Mouse (Mus musculus) thymus, postnatal 10 days (tissue): ENCODE measurements around the gene Bcl2l12.

Source experiments
- DNase-seq, 2 experiments: peaks; one replicate each; pipeline ENCODE4 v3.0.0; 2021; ENCODE audit warnings: low spot score in 2 of 2

Bcl2l12 gene

DNA sequence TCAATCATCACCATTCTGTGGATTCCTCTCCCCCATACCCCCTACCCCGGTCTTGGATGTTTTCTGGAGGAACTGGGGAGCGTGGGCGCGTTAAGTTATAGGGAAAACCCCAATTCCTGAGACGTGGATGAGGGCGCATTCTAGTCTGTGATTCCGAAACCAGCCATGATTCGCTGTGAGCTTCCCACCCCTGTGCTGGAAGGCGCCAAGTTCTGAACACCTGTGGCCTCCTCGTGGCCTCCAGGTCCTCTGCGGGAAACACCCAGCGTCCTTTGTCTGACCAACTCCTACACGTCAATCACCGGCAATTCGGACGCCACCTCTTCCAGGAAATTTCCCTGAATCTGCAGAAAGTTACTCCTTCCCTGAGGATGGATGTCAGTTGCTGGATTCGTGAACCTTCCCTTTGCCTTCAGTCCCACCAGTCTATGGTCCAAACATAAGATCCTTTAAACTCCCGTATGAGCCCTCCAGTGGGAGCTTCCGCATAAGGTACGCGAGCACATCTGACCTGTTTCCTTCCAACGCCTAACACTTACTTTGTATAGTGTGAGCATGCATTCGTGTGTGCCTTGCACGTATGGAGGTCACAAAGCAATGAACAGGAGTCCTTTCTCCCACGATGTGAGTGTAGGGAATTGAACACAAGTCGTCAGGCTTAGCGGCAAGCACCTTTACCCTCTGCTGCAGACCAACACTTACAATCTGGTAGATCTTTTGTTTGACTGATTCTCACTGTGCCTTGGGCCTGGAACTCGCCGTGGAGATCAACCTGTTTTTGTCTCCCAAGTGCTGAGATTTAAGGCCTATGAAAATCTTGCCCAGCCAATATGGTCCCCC lies 11.4 kb downstream of the Bcl2l12 start:
- peak in 1 of 2 experiments; percentile 27 for DNase-seq

DNA sequence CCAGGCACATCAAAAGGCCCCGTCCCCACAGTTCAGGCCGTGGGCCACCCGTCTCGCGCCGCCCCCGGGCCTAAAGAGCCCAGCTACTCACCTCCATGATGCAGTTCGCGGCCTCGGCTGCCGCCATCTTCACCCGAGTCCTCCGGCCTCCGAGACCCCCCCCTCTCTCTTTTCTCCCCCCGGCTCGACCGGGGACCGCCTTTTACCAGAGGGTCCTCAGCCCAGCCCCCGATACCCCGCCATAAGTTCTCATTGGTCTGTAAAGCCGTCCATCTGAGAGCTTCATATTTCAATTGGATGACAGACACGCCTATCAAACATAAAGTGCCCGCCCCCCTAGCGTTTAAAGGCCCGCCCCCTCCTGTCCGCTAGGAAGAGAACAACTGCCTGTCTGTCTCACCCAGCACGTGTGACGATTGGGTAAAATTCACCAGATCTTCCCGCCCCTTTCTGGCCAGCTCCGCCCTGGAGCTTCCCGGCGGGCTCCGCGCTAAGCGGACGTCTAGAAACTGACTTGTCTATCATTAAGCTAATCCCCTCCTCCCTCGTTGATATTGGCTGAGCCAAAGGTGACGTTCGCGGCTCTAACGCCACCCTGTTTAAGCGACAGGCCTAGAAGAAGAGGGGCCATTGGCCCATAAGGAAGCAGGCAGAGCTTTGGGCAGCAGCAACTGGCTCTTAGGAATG lies 12.2 kb downstream of the Bcl2l12 start, which contains the start of gene Prmt1:
Gene Prmt1, minus strand, starts transcription at position 377 of the 687 bp plus-strand sequence.
- peak; percentile 93 to 99 for DNase-seq

DNA sequence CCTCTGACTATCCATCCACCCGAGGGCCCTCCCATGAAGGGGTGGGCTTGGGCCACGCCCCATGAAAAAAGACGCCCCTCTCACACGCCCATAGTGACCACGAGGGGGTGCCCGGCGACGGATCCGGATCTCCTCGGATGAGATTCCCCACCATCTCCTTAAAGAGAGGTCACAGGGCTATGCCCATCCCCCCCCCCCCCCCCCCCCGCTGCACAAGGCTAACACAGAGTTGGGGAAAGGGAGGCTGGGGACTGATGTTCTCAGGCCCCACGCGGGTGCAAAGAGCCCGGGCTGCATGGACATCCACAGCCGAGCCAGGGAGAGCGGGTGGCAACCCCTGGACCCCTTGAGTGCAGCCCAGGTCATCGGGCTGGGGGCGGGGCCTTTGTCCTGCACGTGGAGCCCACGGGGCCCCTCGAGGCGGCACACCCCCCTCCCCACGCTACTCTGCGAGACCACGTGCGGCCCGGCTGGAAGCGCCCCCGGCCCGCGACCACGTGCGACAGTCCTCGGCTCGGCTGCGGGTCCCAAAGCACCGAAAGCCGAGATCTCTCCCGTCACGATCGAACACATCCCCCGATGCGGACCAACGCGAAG lies 12.8 kb downstream of the Bcl2l12 start:
- peak; percentile 50 to 63 for DNase-seq

DNA sequence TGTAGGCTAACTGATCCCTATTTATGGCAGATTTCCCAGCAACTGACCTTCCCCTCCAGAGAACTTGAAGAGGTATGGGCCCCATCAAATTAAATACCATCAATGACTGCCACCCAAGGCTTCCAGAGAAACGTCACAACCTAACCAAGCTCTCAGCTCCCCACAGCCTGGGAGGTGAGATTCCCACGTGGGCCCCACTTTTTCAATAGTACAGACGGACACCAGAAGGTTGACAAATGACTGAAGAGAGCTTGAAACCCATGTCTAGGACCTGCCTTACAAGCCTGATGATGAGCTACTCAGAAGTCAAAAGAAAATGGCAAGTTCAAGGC lies 13.7 kb downstream of the Bcl2l12 start:
- DNase-seq: no peak

DNA sequence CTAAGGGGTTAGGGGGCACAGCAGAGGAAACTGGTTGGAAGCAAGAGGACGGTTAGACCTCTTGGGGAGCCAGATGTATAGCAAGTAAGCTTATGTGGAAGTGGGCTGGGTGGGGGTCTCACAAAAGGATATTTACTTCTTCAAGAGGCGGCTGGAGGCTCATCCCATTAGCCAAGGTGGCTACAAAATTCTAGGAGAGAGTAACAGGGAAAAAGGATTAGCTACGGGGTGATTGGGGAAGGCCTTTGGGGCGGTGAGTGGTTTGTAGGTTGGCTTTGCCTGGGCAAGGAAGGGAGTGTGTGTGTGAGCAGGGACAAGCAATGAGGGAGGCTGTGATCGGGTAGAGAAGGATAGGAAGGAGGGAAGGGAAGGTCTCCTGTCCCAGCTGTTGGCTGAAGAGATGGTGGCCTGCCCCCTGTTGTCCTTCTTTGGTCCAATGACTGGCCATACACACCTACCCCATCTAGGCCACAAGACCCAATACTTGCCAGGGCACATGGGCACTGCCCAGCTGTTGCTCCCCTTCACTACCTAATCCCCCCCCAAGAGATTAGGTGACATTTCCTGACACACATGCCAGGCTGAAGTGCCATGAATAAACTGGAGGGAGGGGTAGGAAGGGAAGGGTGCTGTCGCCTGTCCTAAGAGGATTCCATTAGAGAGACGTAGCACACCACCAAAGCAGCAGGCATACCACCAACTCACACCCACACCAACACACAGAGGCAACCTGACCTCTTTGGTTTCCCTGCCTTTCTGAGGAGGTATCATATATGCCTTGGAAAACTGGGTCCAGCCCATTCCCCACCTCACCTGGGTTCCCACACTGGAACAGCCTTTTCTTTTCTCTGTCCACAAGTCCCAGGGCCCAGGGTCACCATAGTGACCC lies 14.3 kb downstream of the Bcl2l12 start:
- DNase-seq: no peak

DNA sequence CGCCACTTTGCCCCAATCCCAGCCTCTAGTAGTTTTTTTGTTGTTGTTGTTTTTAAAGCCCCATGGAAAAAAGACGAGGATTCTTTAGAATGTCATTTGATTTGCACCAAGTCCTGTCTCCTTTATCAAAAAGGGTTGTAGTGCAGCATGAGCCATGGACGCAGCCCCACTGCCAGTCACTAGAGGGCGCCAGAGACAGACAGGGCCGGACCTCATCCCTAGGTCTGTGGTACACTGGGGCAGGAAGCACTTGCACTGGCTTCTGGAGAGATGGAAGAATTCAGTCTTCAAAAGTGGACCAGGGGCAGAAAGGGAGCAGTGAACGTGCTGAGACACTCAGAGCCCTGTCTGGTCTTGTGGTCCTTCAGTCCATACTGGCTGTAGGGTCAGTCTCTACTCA lies 15.4 kb downstream of the Bcl2l12 start:
- DNase-seq: peak; percentile 77 to 92

DNA sequence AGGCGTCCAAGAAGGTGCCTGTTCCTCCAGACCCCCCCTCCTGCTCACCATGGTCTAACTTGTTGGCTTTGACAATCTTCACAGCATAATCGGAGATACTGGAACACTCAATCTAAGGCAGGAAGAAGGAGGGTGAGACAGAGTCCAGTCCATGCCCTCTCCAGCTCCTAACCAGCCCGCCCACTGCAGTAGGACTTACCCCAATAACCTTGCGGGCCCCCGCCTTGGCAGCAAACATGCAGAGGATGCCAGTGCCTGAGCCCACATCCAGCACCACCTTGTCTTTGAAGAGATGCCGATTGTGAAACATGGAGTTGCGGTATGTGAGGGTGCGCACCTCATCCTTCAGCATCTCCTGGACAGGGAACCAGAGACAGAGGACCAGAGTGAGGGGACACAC lies 17.0 kb downstream of the Bcl2l12 start:
- no peak for DNase-seq

DNA sequence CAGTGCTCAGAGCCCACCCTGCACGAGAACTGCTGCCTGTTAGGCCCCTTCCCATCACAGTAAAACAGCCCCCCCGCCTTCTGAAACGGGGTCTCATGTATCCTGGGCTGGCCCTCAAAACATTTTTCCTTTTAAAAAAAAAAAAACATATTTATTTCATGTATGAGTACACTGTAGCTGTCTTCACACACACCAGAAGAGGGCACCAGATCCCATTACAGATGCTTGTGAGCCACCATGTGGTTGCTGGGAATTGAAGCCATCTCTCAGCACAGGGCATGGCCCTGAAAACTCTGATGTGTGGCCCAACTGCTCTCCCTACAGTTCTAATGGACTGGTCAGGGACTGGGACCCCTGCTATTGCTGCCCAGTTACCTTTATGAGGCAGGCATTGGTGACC lies 20.2 kb downstream of the Bcl2l12 start:
- DNase-seq: no peak

DNA sequence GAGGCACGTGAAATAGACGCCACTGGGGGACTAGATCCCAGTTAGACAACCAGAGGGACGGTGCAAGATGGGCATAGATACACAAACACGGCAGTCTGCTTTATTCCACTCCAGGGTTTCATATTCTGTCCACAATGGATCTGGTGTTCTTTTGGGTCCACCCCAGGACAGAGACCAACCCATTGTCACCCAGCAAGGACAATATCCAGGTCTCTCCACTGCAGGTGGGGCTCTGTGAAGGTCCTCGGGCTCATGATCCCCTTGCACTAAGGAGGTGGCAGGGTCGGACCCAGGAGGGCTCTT lies 23.4 kb downstream of the Bcl2l12 start:
- no peak for DNase-seq

DNA sequence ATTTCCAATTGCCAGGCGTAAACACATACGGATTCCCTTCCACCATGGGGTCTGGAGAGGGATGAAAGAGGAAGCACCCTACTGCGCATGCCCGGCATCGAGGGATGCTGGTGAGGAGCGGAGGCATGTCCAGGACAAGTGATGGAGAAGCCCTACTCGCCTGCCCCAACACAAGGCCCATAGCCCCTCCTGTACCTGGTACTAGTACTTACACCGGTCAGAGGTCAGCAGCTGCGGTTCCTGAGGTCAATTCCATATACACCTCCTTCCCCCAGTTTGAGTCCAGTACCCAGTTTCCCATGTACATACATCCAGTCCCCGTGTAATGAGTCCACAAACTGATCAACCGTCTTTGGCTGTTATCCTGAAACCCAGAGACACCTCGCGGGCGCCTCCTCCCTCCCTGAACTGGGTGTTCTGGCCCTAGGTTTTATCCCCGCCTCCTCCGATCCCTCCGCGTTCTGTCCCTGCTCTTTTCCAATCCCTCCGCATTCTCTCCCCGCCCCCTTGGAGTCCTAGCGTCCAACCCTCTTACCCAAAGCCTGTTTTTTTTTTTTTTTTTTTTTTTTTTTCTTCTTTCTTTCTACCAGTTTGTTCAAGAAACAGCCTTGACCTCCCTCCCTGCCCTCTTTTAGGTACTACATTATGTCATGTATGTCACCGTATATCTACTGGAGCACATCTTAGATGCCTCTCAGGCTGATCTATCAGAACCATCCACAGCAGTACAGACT lies 24.0 kb downstream of the Bcl2l12 start, which contains the start of gene Cpt1c:
Gene Cpt1c, minus strand, starts transcription at position 469 of the 734 bp plus-strand sequence.
- DNase-seq: no peak

DNA sequence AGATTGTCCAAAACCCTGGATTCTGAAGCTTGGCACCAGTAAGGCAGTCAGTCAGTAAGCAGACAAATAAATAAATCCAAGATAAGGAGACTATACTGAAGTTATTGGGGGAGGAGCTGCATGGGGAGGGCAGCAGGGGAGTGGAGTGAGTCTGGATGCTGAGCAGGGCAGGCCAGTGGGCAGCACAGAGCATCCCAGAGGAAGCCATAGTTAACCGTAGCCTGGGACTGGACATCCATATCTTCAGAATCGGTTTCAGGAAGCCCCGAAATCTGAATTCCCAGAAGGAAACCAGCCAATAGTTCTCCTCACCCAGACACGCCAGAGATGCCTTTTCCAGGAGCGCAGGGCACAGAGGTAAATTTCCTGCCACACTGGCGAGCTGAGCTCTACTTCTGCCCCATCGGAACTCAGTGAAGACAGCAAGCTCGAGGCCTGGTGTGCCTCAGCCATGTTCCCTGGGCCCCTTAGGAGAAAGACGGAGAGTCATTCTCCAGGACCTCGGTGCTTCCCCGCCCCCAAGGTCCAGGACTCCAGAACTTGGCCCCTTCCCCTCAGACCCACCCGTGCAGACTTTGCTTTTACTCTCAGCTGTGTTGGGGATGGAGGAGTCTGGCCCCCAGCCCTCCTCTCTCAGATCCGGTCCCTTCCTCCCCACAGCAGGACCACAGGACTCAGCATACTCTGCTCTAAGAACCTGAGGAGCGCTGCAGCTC lies 24.9 kb downstream of the Bcl2l12 start:
- DNase-seq: no peak

DNA sequence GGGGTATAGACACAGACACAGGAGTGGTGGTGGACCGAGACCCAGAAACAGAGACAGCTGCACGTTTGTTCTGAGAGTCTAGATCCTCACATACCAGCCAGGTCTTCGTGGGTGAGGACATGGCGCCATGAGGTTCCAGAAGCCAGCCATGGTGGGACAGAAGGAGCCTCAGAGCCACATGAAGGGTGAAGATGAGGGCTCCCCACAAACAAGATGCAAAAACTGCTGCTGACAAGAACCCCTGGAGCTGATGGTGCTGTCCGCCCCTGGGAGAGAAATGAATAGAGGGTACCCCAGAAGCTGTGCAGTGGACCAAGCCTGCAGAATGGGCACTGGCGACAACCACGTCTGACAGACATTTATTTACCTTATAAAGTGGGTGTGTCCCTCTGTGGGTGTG lies 27.4 kb downstream of the Bcl2l12 start:
- DNase-seq: no peak

DNA sequence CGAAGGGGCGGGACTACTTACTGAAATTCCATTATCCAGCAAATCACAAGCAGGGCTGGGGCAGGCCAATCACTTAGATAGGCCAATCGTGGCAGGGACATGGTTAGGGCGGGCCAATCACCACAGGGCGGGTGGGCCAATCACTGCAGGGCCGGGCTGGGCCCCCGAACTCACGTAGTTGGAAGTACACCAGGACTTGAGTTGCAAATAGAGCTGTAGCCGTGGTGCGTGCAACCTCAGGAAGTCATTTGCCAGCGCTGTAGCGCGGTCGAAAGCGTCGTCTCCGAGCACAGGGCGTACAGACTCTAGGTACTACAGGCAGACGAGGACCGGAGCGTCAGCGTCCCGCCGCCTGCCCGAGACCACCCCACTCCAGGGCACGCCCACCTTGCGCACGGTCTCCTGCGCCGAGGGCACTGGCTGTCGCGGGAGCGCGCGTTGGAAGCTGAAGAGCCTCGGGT lies 28.3 kb downstream of the Bcl2l12 start:
- DNase-seq: peak; percentile 63 to 72

DNA sequence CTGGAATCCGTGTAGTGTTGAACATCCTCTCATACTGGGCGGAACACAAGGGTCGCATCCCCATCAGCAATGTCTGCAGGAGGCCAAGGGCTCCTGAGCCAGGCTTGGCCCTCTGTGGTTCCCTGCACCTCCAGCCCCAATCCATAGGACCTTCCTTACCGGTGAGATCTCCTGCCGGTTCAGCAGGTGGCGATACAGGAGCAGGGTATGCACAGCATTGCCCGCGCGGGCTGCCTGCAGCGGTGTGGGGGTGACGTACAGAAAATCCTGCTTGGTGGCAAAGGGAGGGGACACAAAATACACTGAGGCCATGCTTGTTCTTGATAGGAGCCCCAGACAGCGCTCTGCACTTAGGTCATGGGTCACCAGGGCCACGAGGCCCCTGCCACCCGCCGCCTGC lies 31.9 kb downstream of the Bcl2l12 start:
- DNase-seq: no peak

DNA sequence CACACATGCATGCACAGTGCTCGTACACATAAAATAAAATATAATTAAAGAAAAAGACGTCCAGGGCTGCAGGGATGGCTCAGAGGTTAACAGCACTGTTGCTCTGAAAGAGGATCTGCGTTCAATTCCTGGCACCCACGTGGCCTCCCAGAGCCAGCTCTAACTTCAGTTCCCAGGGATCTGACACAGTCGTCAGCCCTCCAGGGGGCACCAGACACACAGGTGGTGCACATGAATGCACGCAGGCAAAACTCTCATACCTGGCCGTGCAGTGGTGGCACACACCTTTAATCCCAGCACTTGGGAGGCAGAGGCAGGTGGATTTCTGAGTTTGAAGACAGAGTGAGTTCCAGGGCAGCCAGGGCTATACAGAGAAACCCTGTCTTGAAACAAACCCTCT lies 32.5 kb downstream of the Bcl2l12 start:
- no peak for DNase-seq

DNA sequence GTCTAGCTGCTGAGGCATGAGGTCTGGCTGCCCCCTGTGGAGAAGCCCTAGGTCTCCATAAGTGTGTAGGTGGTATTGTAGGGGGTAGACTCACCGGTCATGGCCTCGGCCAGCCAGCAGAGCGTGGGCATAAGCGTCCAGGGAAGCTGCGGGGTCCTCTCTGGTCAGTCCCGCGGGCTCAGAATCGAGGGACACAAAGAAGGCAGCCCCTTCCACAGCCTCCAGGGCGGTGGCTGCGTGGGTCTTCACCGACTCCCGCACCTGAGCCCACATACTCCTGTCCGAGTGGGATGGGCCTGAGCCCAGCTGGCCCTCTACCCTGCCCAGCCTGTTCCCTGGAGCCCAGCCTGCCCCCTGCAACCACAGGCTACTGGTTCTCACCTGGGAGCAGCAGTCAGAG lies 33.5 kb downstream of the Bcl2l12 start:
- no peak for DNase-seq

DNA sequence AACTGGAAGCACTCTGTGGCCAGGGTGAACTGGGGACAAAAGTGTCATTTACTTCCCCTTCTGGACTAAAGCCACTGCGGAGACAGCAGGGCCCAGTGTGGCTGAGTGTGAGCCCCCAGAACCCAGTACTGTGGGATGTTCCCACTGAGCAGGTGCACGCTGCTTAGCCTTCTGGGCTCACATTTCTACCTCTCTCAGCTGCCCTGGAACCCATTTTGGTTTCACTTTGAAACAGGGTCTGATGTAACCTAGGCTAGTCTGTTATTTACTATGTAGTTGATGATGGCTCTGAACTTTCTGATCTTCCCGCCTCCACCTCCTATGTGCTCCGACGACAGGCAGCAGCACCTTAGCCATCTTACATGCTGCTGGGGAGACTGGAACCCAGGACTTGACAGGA lies 35.7 kb downstream of the Bcl2l12 start:
- DNase-seq: no peak

DNA sequence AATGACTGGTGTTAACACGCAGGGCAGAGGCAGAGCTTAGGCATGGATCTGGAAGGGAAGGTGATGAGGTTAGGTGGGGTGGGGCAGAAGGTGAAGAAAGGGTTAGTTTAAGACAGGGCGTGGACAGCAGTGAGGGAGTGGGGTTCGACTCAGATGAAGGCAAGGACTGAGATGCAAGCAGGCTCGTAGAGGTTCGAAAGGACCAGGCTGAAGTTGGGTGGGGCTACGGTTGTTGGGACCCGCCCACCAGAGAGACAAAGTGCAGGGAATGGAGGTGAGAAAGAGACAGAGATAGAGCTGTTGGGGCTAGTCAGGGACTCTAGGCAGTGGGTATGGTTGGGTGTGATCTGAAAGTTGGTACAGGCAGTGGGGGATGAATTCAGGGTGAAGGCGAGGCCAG lies 36.2 kb downstream of the Bcl2l12 start:
- no peak for DNase-seq

DNA sequence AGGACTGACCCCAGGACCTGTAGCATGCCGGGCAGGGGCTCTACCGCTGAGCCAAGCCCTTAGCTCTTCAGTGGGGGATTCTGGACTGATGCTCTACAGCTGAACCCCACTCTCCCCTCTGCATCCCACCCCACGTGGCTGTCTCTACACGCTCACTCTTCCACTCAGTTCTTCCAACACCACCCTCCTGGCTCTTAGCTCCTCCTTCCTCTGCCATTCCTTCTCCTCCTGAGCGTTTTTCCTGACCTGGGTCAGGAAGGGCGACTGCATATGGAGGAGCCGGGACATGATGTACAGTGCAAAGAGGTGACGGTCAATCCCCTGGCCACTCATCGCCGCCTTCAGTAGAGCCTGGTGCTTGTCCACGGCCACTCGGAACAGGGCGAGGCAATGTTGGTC lies 38.0 kb downstream of the Bcl2l12 start:
- no peak for DNase-seq

DNA sequence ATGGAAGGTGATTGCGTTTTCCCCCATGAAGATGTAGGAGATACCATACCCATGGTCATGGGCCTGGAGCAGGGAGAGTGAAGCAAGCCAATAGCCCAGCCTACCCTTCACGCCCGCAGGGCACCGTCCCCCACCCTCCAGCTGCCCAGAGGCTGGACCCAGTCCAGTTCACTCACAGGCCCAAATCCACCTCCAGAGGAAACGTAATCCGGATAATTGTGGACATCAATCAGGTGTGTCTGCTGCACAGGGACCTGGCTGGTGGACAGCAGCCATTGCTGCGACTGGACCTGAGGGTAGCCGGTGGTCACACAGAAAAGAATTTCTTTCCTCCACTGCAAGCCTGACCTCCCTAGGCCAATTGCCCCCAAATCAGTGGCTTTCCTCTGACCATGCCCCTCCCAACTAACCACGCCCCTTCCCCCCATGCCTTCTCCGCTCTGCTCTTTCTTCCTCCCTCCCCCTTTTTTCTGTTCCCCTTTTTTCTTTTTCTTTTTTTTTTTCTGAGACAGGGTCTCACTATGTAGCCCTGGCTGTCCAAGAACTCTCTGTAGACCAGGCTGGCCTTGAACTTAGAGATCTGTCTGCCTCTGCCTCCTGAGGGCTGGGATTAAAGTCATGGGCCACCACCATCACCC lies 38.5 kb downstream of the Bcl2l12 start:
- no peak for DNase-seq
